Mouse (Mus musculus) thymus, adult 2 months (tissue): ENCODE results near the gene Rundc1. TPM values are rescaled to one million over a fixed set of nuclear protein-coding genes. Genes with fewer than 3 reads are reported as not detected.
"Not testable (repeated sequence)": the region's sequence is repeated elsewhere in the genome, so short reads cannot be mapped to it uniquely, and the experiment has no call there.

Experiments
- DNase-seq: peaks from one replicate; pipeline ENCODE4 v3.0.0; 2021
- H3K27ac ChIP-seq: fragments of 200-500 bp; 2 replicates; pipeline ENCODE4 v1.5.1; 2012; ENCODE audit warnings: low read length, control low read depth; ENCODE audit not compliant: control insufficient read depth, insufficient read depth
- H3K27me3 ChIP-seq: fragments of 200-500 bp; 2 replicates; pipeline ENCODE4 v1.6.1; 2012; ENCODE audit warnings: mild to moderate bottlenecking, low read length, moderate library complexity, mixed read lengths; ENCODE audit not compliant: control insufficient read depth, insufficient read depth
- H3K36me3 ChIP-seq: fragments of 200-500 bp; 2 replicates; pipeline ENCODE4 v1.6.1; 2012; ENCODE audit warnings: mild to moderate bottlenecking, low read length, moderate library complexity; ENCODE audit not compliant: control insufficient read depth, insufficient read depth
- H3K4me1 ChIP-seq: fragments of 200-500 bp; replicated peaks from 2 replicates; pipeline ENCODE4 v1.6.1; 2012; ENCODE audit warnings: low read length; ENCODE audit not compliant: control insufficient read depth, insufficient read depth
- H3K4me3 ChIP-seq: fragments of 200-500 bp; 2 replicates; pipeline ENCODE4 v1.5.1; 2012; ENCODE audit warnings: mild to moderate bottlenecking, low read length, control low read depth, moderate library complexity; ENCODE audit not compliant: control insufficient read depth, insufficient read depth
- CTCF ChIP-seq: fragments of 200-500 bp; IDR thresholded peaks from 2 replicates; pipeline ENCODE4 v1.5.1; 2012; ENCODE audit warnings: mild to moderate bottlenecking, control low read depth, low read length, moderate library complexity, borderline replicate concordance; ENCODE audit not compliant: control insufficient read depth, poor library complexity, insufficient read depth; ENCODE audit errors: extremely low read depth
- POLR2A ChIP-seq: fragments of 200-500 bp; IDR thresholded peaks from 2 replicates; pipeline ENCODE4 v1.6.1; 2012; ENCODE audit warnings: mild to moderate bottlenecking, low read length, control low read depth, moderate library complexity; ENCODE audit not compliant: control insufficient read depth, poor library complexity, insufficient read depth; ENCODE audit errors: extremely low read depth
- WGBS: fragments of 180-500 bp; shearing (Covaris S2); methylation state at CpG from one replicate; pipeline ENCODE4 v1.1.7; 2018; 5-methylcytosine and 5-hydroxymethylcytosine counted together
- polyA plus RNA-seq: library from polyadenylated mRNA; depleted of rRNA; stranded (reverse); fragments of >200 nt; gene quantifications from 2 replicates; pipeline ENCODE4 v1.2.3, GENCODE M21; 2012

Gene Rundc1
- polyA plus RNA-seq, 1 experiment, result 28.5 TPM

- H3K36me3 ChIP-seq, result peaks cover 5% of the 10 kb centered on the region; the same call in 1 of the 2 replicates
- H3K4me1 ChIP-seq, result peaks cover 11% of the 10 kb centered on the region
- H3K27ac ChIP-seq, result no peak overlapping the region
- no peak for DNase-seq
- no peak overlapping the region for H3K4me3 ChIP-seq
- TF ChIP-seq POLR2A, result no peak
- no peak for TF ChIP-seq CTCF
- H3K27me3 ChIP-seq, result no peaks in the 10 kb centered on the region
- 75% methylated on average over 8 of the region's 8 CpGs for whole genome bisulfite sequencing
These were observed 1.3 kb downstream of the Rundc1 start for GRCm38 (mm10) chr11:101426165-101426564.

GRCm38 (mm10) chr11:101431327-101431726, 6.4 kb downstream of the Rundc1 start:
- DNase-seq, result no peak
- Histone ChIP-seq H3K27ac (no peak overlapping the region), H3K4me1 (peaks cover 2% of the 10 kb centered on the region; the same call in 1 of the 2 replicates), H3K27me3 (no peaks in the 10 kb centered on the region), H3K36me3 (peaks cover 20% of the 10 kb centered on the region), H3K4me3 (no peak overlapping the region)
- WGBS, result 95% methylated on average over 9 of the region's 9 CpGs
- TF ChIP-seq CTCF (no peak), POLR2A (no peak)

- peaks cover 2% of the 10 kb centered on the region; the same call in 1 of the 2 replicates for H3K4me1 ChIP-seq
- WGBS, result 95% methylated on average over 13 of the region's 13 CpGs
- no peak overlapping the region for H3K4me3 ChIP-seq
- TF ChIP-seq POLR2A, result no peak
- no peak for TF ChIP-seq CTCF
- no peak overlapping the region for H3K27ac ChIP-seq
- peaks cover 20% of the 10 kb centered on the region for H3K36me3 ChIP-seq
- DNase-seq, result no peak
- no peaks in the 10 kb centered on the region for H3K27me3 ChIP-seq
These were observed 8.5 kb downstream of the Rundc1 start for GRCm38 (mm10) chr11:101433396-101433795.

- WGBS, result 94% methylated on average over 4 of the region's 4 CpGs
- Histone ChIP-seq H3K27ac (no peak overlapping the region), H3K36me3 (peaks cover 15% of the 10 kb centered on the region), H3K27me3 (no peaks in the 10 kb centered on the region), H3K4me1 (peaks cover 2% of the 10 kb centered on the region; the same call in 1 of the 2 replicates), H3K4me3 (no peak overlapping the region)
- no peak for DNase-seq
- TF ChIP-seq POLR2A, result no peak
- TF ChIP-seq CTCF, result no peak
These were observed 10.9 kb downstream of the Rundc1 start for GRCm38 (mm10) chr11:101435831-101436230.

- WGBS, result 95% methylated on average over 4 of the region's 4 CpGs
- H3K27ac ChIP-seq, result no peak overlapping the region
- H3K4me3 ChIP-seq, result no peak overlapping the region
- TF ChIP-seq POLR2A (no peak), CTCF (no peak)
- no peak for DNase-seq
- H3K36me3 ChIP-seq, result peaks cover 10% of the 10 kb centered on the region
- H3K27me3 ChIP-seq, result no peaks in the 10 kb centered on the region
- peaks cover 2% of the 10 kb centered on the region; the same call in 1 of the 2 replicates for H3K4me1 ChIP-seq
These were observed 12.0 kb downstream of the Rundc1 start for GRCm38 (mm10) chr11:101436916-101437315.

- not testable (repeated sequence) for H3K4me1 ChIP-seq, H3K27ac ChIP-seq, H3K27me3 ChIP-seq, H3K4me3 ChIP-seq, DNase-seq, H3K36me3 ChIP-seq
- 66% methylated on average over 3 of the region's 3 CpGs for WGBS
These were observed 13.1 kb downstream of the Rundc1 start for GRCm38 (mm10) chr11:101438006-101438405.

- 34% methylated on average over 15 of the region's 15 CpGs for WGBS
- H3K4me3 ChIP-seq, H3K27ac ChIP-seq, H3K27me3 ChIP-seq, DNase-seq, H3K4me1 ChIP-seq: not testable (repeated sequence)
- H3K36me3 ChIP-seq, result peaks cover 19% of the 10 kb centered on the region
These were observed 16.7 kb downstream of the Rundc1 start for GRCm38 (mm10) chr11:101441450-101442126.
